9 mouse cellular contexts compared by ENCODE assay signal in the genomic region with DNA sequence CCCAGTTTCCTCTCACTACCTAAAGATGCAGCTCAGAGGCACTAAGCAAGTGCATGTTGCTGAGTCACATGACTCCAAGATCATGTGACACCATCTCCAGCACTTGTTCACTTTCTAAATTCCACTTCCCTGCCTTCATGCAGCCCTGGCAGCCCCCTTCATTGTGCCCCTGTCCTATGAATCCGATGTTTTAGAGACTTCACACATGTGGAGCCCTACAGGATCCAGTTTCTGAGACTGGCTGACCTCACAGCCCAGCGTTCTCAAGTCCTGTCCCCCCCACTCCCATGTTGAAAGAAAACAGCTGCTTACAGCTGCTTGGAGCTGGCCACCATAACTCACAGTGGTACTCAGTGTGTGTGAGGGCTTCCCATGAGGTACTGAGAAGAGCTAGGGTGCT. TPM values are rescaled to one million over a fixed set of nuclear protein-coding genes. Genes with fewer than 3 reads are reported as not detected.
A peak's percentile ranks its signal among the peaks of the same experiment; 100 is the strongest.
DNase-seq lines count a peak whose midpoint lies in the region; ATAC-seq lines count a peak whose summit lies in the region.
"Had no signal": no experiment of that assay in that cellular context is flagged by ENCODE, and none has a peak within 500 bp of the region (broad histone marks: within the 10 kb centered on the region; RNA-seq: fewer than 3 reads in every experiment).

No protein-coding gene starts in this region.

- WGBS in limb, embryonic 12.5 days: 53% methylated on average over 2 of the region's 2 CpGs
- WGBS in limb, embryonic 10.5 days: 73% methylated on average over 2 of the region's 2 CpGs

- H3K9ac ChIP-seq in limb, embryonic 12.5 days (replicated peaks): no peak overlapping the region
- H3K9ac ChIP-seq: embryonic facial prominence, embryonic 13.5 days had no signal

- DNase-seq in limb, embryonic 10.5 days (ENCODE audit: low spot score): no peak
- DNase-seq in adipocyte (ENCODE audit: low spot score): peak; percentile 12
- peak; percentile 29 for DNase-seq in kidney, adult 11 months
- peak; percentile 62 for DNase-seq in lung, postnatal 36 days
- no peak for DNase-seq in right cerebral cortex, postnatal 4 days
- DNase-seq in gastrocnemius, adult 8-10 months (ENCODE audit: low spot score in 2 of 2): no peak
- DNase-seq in frontal cortex, postnatal 36 days (ENCODE audit: low spot score in 2 of 2): no peak

- no peak overlapping the region for H3K4me2 ChIP-seq in limb, embryonic 12.5 days
- H3K4me2 ChIP-seq: embryonic facial prominence, embryonic 13.5 days had no signal

- peaks cover 10% of the 10 kb centered on the region for H3K4me1 ChIP-seq in limb, embryonic 12.5 days (replicated peaks)
- H3K4me1 ChIP-seq in limb, embryonic 10.5 days: peaks cover 19% of the 10 kb centered on the region

- H3K27ac ChIP-seq in limb, embryonic 12.5 days: peak overlapping the region; percentile 41; the same call in 1 of the 2 replicates
- no peak overlapping the region for H3K27ac ChIP-seq in limb, embryonic 10.5 days
- H3K27ac ChIP-seq: embryonic facial prominence, embryonic 13.5 days had no signal

- no peaks in the 10 kb centered on the region for H3K27me3 ChIP-seq in limb, embryonic 12.5 days
- H3K27me3 ChIP-seq in limb, embryonic 10.5 days (ENCODE audit: low read depth, poor library complexity, severe bottlenecking): no peaks in the 10 kb centered on the region
- H3K27me3 ChIP-seq: embryonic facial prominence, embryonic 13.5 days had no signal

- H3K9me3 ChIP-seq in limb, embryonic 12.5 days: no peaks in the 10 kb centered on the region
- no peaks in the 10 kb centered on the region for H3K9me3 ChIP-seq in limb, embryonic 10.5 days (replicated peaks)
- H3K9me3 ChIP-seq: embryonic facial prominence, embryonic 13.5 days had no signal

- H3K36me3 ChIP-seq in limb, embryonic 12.5 days: no peaks in the 10 kb centered on the region
- H3K36me3 ChIP-seq in limb, embryonic 10.5 days: no peaks in the 10 kb centered on the region

- H3K4me3 ChIP-seq in limb, embryonic 12.5 days (replicated peaks): no peak overlapping the region
- H3K4me3 ChIP-seq in limb, embryonic 10.5 days: no peak overlapping the region
- H3K4me3 ChIP-seq: embryonic facial prominence, embryonic 13.5 days had no signal

- no peak for ATAC-seq in limb, embryonic 12.5 days (ENCODE audit: insufficient number of reproducible peaks, insufficient read depth, low FRiP score, low TSS enrichment, low read depth)

RNA-seq across cellular contexts. Expression of a gene that starts 15.2 kb away (rescaled TPM):
- polyA plus RNA-seq in limb, embryonic 12.5 days (2016; fragmentation: Nextera tagmentation; extraction: Ambion mirVana): 114 and 121 TPM in 2 replicates
- 87.5 and 98.0 TPM in 2 replicates for polyA plus RNA-seq in limb, embryonic 10.5 days (2016; fragmentation: Nextera tagmentation; extraction: Ambion mirVana)
- 10 to 100 TPM; 47.9 to 62.7 (median 50.9) TPM for total RNA-seq in gastrocnemius, adult 8-10 months (2022)

RNA-seq across cellular contexts. Expression of a gene that starts 30.4 kb away (rescaled TPM):
- 59.3 and 63.8 TPM in 2 replicates for polyA plus RNA-seq in limb, embryonic 12.5 days (2016; fragmentation: Nextera tagmentation; extraction: Ambion mirVana)
- 57.4 and 64.8 TPM in 2 replicates for polyA plus RNA-seq in limb, embryonic 10.5 days (2016; fragmentation: Nextera tagmentation; extraction: Ambion mirVana)
- total RNA-seq in gastrocnemius, adult 8-10 months (2022): 10 to 100 TPM; 36.2 to 40.8 (median 38.9) TPM

RNA-seq across cellular contexts. Expression of a gene that starts 30.4 kb away (rescaled TPM):
- polyA plus RNA-seq in limb, embryonic 12.5 days (2016; fragmentation: Nextera tagmentation; extraction: Ambion mirVana): 60.5 and 60.9 TPM in 2 replicates
- polyA plus RNA-seq in limb, embryonic 10.5 days (2016; fragmentation: Nextera tagmentation; extraction: Ambion mirVana): 52.6 and 52.9 TPM in 2 replicates
- 10 to 100 TPM; 11.4 to 19.6 (median 16.3) TPM for total RNA-seq in gastrocnemius, adult 8-10 months (2022)

Comparison
In these comparisons a context has a peak if more than half of its experiments do, and no peak if none do; other contexts are left out.
1. DNase-seq: peak in adipocyte (single experiment), kidney, adult 11 months (single experiment) and lung, postnatal 36 days (single experiment); none in limb, embryonic 10.5 days (single experiment), right cerebral cortex, postnatal 4 days (single experiment), gastrocnemius, adult 8-10 months (0 of 2) and frontal cortex, postnatal 36 days (0 of 2).